Mouse (Mus musculus): ENCODE data around the gene Vsig2.

Gene Vsig2

GRCm38 (mm10) chr9:37536851-37537250 is 2.2 kb upstream of the Vsig2 start:
- DNase-seq (ENCODE audit: low read depth), result no peak

- DNase-seq (ENCODE audit: low read depth), result no peak
These were observed 1.3 kb upstream of the Vsig2 start for GRCm38 (mm10) chr9:37537658-37538250.

GRCm38 (mm10) chr9:37540226-37540625 is 1.2 kb downstream of the Vsig2 start:
- no peak for DNase-seq (ENCODE audit: low read depth)

- no peak for DNase-seq (ENCODE audit: low read depth)
These were observed 1.9 kb downstream of the Vsig2 start for GRCm38 (mm10) chr9:37540701-37541575.

- no peak for DNase-seq (ENCODE audit: low read depth)
These were observed 3.0 kb downstream of the Vsig2 start for GRCm38 (mm10) chr9:37541851-37542642.

GRCm38 (mm10) chr9:37543869-37544440 is 4.9 kb downstream of the Vsig2 start:
- no peak for DNase-seq (ENCODE audit: low read depth)

- DNase-seq (ENCODE audit: low read depth), result peak; percentile 79
These were observed 5.6 kb downstream of the Vsig2 start for GRCm38 (mm10) chr9:37544447-37545165.

GRCm38 (mm10) chr9:37545166-37545610 is 6.1 kb downstream of the Vsig2 start:
- DNase-seq (ENCODE audit: low read depth), result no peak

- no peak for DNase-seq (ENCODE audit: low read depth)
These were observed 6.9 kb downstream of the Vsig2 start for GRCm38 (mm10) chr9:37545847-37546452.

- DNase-seq (ENCODE audit: low read depth), result peak; percentile 21
These were observed 7.8 kb downstream of the Vsig2 start for GRCm38 (mm10) chr9:37546889-37547288.

GRCm38 (mm10) chr9:37550435-37550834 is 11.4 kb downstream of the Vsig2 start:
- no peak for DNase-seq (ENCODE audit: low read depth)

GRCm38 (mm10) chr9:37551751-37552531 is 12.9 kb downstream of the Vsig2 start:
- DNase-seq (ENCODE audit: low read depth), result no peak

- DNase-seq (ENCODE audit: low read depth), result peak; percentile 62
These were observed 13.7 kb downstream of the Vsig2 start, which contains the start of gene Nrgn for GRCm38 (mm10) chr9:37552536-37553293. Nrgn (minus strand) TSS chr9:37552904.

- DNase-seq (ENCODE audit: low read depth), result no peak
These were observed 15.2 kb downstream of the Vsig2 start for GRCm38 (mm10) chr9:37554279-37554678.

GRCm38 (mm10) chr9:37554838-37555748 is 16.0 kb downstream of the Vsig2 start, which contains the start of gene Siae:
Siae (plus strand) TSS chr9:37555698.
- peak; percentile 15 for DNase-seq (ENCODE audit: low read depth)

- no peak for DNase-seq (ENCODE audit: low read depth)
These were observed 17.3 kb downstream of the Vsig2 start for GRCm38 (mm10) chr9:37556366-37556765.

- DNase-seq (ENCODE audit: low read depth), result no peak
These were observed 21.6 kb downstream of the Vsig2 start for GRCm38 (mm10) chr9:37560617-37561016.

- DNase-seq (ENCODE audit: low read depth), result no peak
These were observed 24.8 kb downstream of the Vsig2 start for GRCm38 (mm10) chr9:37563805-37564204.
